Mouse (Mus musculus) intestine, postnatal 0 days (tissue): ENCODE data around the gene Serac1. TPM values are rescaled to one million over a fixed set of nuclear protein-coding genes. Genes with fewer than 3 reads are reported as not detected.
A peak's percentile ranks its signal among the peaks of the same experiment; 100 is the strongest.

Experiments
- ATAC-seq: fragments of 200-750 bp; cut with Nextera tagmentation; 2 replicates; pipeline ENCODE4 v1.8.0; 2017; ENCODE audit warnings: mild to moderate bottlenecking, moderate TSS enrichment, moderate library complexity
- H3K27ac ChIP-seq: fragments of 300-500 bp; sonication (generic); 2 replicates; pipeline ENCODE4 v1.5.1; 2014; ENCODE audit warnings: mild to moderate bottlenecking, low read depth, low read length, moderate library complexity
- H3K27me3 ChIP-seq: fragments of 300-500 bp; sonication (generic); replicated peaks from 2 replicates; pipeline ENCODE4 v1.6.1; 2014; ENCODE audit warnings: low read length, mixed read lengths; ENCODE audit not compliant: control insufficient read depth, insufficient read depth
- H3K36me3 ChIP-seq: fragments of 300-500 bp; sonication (generic); 2 replicates; pipeline ENCODE4 v1.6.1; 2014; ENCODE audit warnings: mild to moderate bottlenecking, moderate library complexity; ENCODE audit not compliant: control insufficient read depth, insufficient read depth
- H3K4me1 ChIP-seq: fragments of 300-500 bp; sonication (generic); replicated peaks from 2 replicates; pipeline ENCODE4 v1.6.1; 2014; ENCODE audit warnings: antibody characterized with exemption, low read length, mixed read lengths; ENCODE audit not compliant: control insufficient read depth, insufficient read depth
- H3K4me2 ChIP-seq: fragments of 300-500 bp; sonication (generic); replicated peaks from 2 replicates; pipeline ENCODE4 v1.6.1; 2014; ENCODE audit warnings: low read depth, mild to moderate bottlenecking, moderate library complexity
- H3K4me3 ChIP-seq: fragments of 300-500 bp; sonication (generic); 2 replicates; pipeline ENCODE4 v1.5.1; 2014; ENCODE audit warnings: low read depth, low read length
- H3K9ac ChIP-seq: fragments of 300-500 bp; sonication (generic); 2 replicates; pipeline ENCODE4 v1.6.1; 2014; ENCODE audit warnings: mild to moderate bottlenecking, low read depth, low read length
- H3K9me3 ChIP-seq: fragments of 300-500 bp; sonication (generic); 2 replicates; pipeline ENCODE4 v1.6.1; 2016; ENCODE audit warnings: mixed run types; ENCODE audit not compliant: control insufficient read depth
- CTCF ChIP-seq: sonication (generic); IDR thresholded peaks from 2 replicates; pipeline ENCODE4 v1.5.1; 2016; ENCODE audit warnings: low read depth, mild to moderate bottlenecking, control low read depth, antibody characterized with exemption, moderate library complexity
- WGBS: fragments of 180-500 bp; shearing (Covaris S2); extraction: QIAGEN DNeasy Blood & Tissue Kit; methylation state at CpG from one replicate; pipeline ENCODE4 v1.1.7; 2014; 5-methylcytosine and 5-hydroxymethylcytosine counted together
- polyA plus RNA-seq: library from polyadenylated mRNA; unstranded; fragments of >200 nt; fragmentation: Nextera tagmentation; extraction: Ambion mirVana; gene quantifications from 2 replicates; pipeline ENCODE4 v1.2.1, GENCODE M21; 2015

The Serac1 gene
- polyA plus RNA-seq, 1 experiment from 2014 or later = 2.5 TPM

- 72% methylated on average over 4 of the region's 4 CpGs for WGBS
- no peak for ATAC-seq
- H3K27ac ChIP-seq = no peak overlapping the region
Measured at GRCm38 (mm10) chr17:6117148-6117725, 37.7 kb upstream of the Serac1 start.

DNA sequence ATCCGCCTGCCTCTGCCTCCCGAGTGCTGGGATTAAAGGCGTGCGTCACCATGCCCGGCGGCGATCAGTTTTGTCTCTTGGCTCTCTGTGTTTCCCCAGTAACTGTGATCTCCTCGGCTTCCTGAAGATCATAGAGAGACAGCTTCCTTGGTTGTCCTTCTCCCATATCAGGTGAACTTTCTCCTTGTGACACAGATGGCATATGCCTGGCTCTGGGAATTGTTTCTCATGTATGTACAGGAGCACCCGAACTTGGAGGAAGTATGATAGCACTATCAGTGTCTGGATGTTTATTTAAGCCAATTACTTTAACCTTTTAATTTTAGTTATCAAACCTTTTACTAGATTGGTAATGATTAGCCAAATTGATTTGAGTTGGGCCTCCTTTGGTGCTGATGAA lies 35.5 kb upstream of the Serac1 start:
- H3K9me3 ChIP-seq = no peaks in the 10 kb centered on the region
- H3K27ac ChIP-seq = no peak overlapping the region
- no peak for TF ChIP-seq CTCF
- H3K4me2 ChIP-seq = no peak overlapping the region
- H3K4me1 ChIP-seq = no peaks in the 10 kb centered on the region
- no peaks in the 10 kb centered on the region for H3K27me3 ChIP-seq
- no peaks in the 10 kb centered on the region for H3K36me3 ChIP-seq
- WGBS = 60% methylated on average over 9 of the region's 9 CpGs
- no peak overlapping the region for H3K4me3 ChIP-seq
- peak; percentile 56; the same call in 1 of the 2 replicates for ATAC-seq
- no peak overlapping the region for H3K9ac ChIP-seq

More at GRCm38 (mm10) chr17:6117148-6117725, 37.7 kb upstream of the Serac1 start:
- TF ChIP-seq CTCF = no peak
- Histone ChIP-seq H3K4me1 (no peaks in the 10 kb centered on the region), H3K9me3 (no peaks in the 10 kb centered on the region), H3K4me2 (no peak overlapping the region), H3K36me3 (peaks cover 8% of the 10 kb centered on the region), H3K27me3 (no peaks in the 10 kb centered on the region), H3K9ac (no peak overlapping the region), H3K4me3 (no peak overlapping the region)

DNA sequence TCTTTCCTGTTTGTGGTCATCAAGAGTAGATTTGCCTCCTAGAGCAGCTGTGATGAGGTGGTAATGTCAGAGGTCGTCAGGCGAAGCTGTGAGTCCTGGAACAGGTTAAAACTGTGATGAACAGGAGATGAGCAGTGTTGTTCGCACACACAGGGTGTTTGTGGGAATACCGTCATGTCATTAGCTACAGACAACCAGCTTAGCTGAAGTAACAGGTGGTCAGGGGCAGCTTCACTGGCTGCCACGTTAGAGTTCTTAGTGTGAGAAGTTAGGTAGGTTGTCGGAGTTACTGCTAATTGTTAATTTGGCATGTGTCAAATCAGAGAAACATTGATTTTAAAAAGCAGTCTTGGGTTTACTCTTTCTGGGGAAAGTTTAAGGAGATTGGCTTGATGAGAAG lies 34.1 kb upstream of the Serac1 start:
- TF ChIP-seq CTCF = no peak
- Histone ChIP-seq H3K36me3 (no peaks in the 10 kb centered on the region), H3K4me3 (no peak overlapping the region), H3K9me3 (no peaks in the 10 kb centered on the region), H3K27me3 (no peaks in the 10 kb centered on the region), H3K9ac (no peak overlapping the region), H3K4me1 (peaks cover 3% of the 10 kb centered on the region; the same call in 1 of the 2 replicates), H3K4me2 (no peak overlapping the region), H3K27ac (no peak overlapping the region)
- WGBS = 88% methylated on average over 6 of the region's 6 CpGs
- no peak for ATAC-seq

GRCm38 (mm10) chr17:6110956-6111355 lies 31.4 kb upstream of the Serac1 start:
- 79% methylated on average over 3 of the region's 3 CpGs for WGBS
- H3K27me3 ChIP-seq = no peaks in the 10 kb centered on the region
- no peak overlapping the region for H3K9ac ChIP-seq
- no peak overlapping the region for H3K4me3 ChIP-seq
- TF ChIP-seq CTCF = peak; percentile 53
- H3K27ac ChIP-seq = no peak overlapping the region
- H3K9me3 ChIP-seq = no peaks in the 10 kb centered on the region
- H3K36me3 ChIP-seq = no peaks in the 10 kb centered on the region
- peaks cover 9% of the 10 kb centered on the region; the same call in 1 of the 2 replicates for H3K4me1 ChIP-seq
- ATAC-seq = no peak
- H3K4me2 ChIP-seq = no peak overlapping the region

GRCm38 (mm10) chr17:6108175-6108574 lies 28.6 kb upstream of the Serac1 start:
- H3K27ac ChIP-seq = no peak overlapping the region
- H3K9ac ChIP-seq = no peak overlapping the region
- H3K27me3 ChIP-seq = no peaks in the 10 kb centered on the region
- TF ChIP-seq CTCF = no peak
- H3K9me3 ChIP-seq = no peaks in the 10 kb centered on the region
- no peak for ATAC-seq
- peaks cover 9% of the 10 kb centered on the region; the same call in 1 of the 2 replicates for H3K4me1 ChIP-seq
- no peaks in the 10 kb centered on the region for H3K36me3 ChIP-seq
- 65% methylated on average over 7 of the region's 7 CpGs for WGBS
- H3K4me2 ChIP-seq = peak overlapping the region; percentile 83
- peak overlapping the region; percentile 6; the same call in 1 of the 2 replicates for H3K4me3 ChIP-seq

DNA sequence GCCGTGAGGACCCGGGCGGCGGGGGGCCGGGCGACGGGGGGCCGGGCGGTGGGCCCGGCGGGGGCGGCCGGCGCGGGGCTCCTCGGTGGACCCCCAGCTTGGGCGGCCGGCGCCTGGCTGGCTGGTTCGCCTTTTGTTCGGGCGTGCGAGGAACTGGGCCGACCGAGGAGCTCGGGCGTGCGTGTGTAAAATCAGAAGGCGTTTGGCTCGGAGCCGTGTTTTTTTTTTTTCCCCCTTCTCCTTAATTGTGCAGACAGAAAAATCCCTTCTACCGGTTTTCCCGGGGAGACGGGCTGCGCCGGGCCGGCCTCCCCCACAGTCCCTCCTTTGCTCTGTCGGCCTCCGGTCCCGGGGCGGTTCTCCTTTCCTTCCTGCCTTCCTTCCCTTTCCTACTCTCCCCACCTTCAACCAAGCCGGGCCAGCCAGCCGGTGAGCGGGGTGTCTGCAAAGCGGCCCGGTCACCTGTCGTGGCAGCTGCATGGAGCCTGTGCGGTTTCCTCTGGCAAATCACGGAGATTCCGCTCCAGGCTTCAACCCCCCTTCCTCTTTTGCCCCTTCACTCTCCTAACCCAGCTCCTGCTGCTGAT lies 27.6 kb upstream of the Serac1 start:
- peak; percentile 28; the same call in 1 of the 2 replicates for ATAC-seq
- Histone ChIP-seq H3K4me1 (peaks cover 9% of the 10 kb centered on the region; the same call in 1 of the 2 replicates), H3K4me3 (peak overlapping the region; percentile 96), H3K36me3 (no peaks in the 10 kb centered on the region), H3K9me3 (no peaks in the 10 kb centered on the region), H3K9ac (peak overlapping the region; percentile 99), H3K4me2 (peak overlapping the region; percentile 83), H3K27ac (peak overlapping the region; percentile 97), H3K27me3 (no peaks in the 10 kb centered on the region)
- no peak for TF ChIP-seq CTCF
- WGBS = 0% methylated on average over 29 of the region's 50 CpGs
